Mouse (Mus musculus): ENCODE measurements around the gene Nucks1. TPM values are rescaled to one million over a fixed set of nuclear protein-coding genes. Genes with fewer than 3 reads are reported as not detected.

Gene Nucks1
- total and polyA plus RNA-seq, 3 experiments: 87.4 to 267 (median 96.9) TPM

- H3K36me3 ChIP-seq (replicated peaks in 1 of 2; ENCODE audit: control insufficient read depth in 1 of 2, insufficient read depth in 1 of 2, low read length in 1 of 2): peaks cover 0 to 7% of the 10 kb centered on the region in 2 experiments
- dilution Hi-C loops (cut with MboI; ENCODE audit: extremely low pct_ligation_motif_present, extremely low pct_unique_long_range_greater_than_20kb, low sequenced_read_pairs): loop anchor here (25.0 kb wide), 1 partner anchor 254 kb away; no protein-coding TSS in a partner anchor
- peak overlapping the region in 2 of 3 experiments; percentile 24 to 70 for H3K4me3 ChIP-seq (replicated peaks in 1 of 3; ENCODE audit: low read depth in 2 of 3, low read length in 2 of 3, poor library complexity in 1 of 3)
- no peak overlapping the region for H3K4me2 ChIP-seq (ENCODE audit: insufficient read depth, low read depth, poor library complexity, severe bottlenecking)
- in situ Hi-C loops (cut with MboI; ENCODE audit: low pct_ligation_motif_present, low pct_unique_long_range_greater_than_20kb, low sequenced_read_pairs): no loop called here
- peaks cover 5 to 6% of the 10 kb centered on the region in 2 experiments; a peak in 3 of 4 replicates for H3K4me1 ChIP-seq (ENCODE audit: control insufficient read depth in 1 of 2, insufficient read depth in 2 of 2)
- TF ChIP-seq ZMIZ1 (IDR thresholded peaks at IDR 0.05; ENCODE audit: low read depth, low read length): peak; percentile 93
- TF ChIP-seq JUND (conservative IDR thresholded peaks at IDR 0.05; ENCODE audit: low read depth, low read length): no peak
- TF ChIP-seq POLR2A (IDR thresholded peaks at IDR 0.05; ENCODE audit: low read depth, low read length): peak; percentile 30; the same call in 1 of the 2 replicates
- TF ChIP-seq TBP (conservative IDR thresholded peaks at IDR 0.05; ENCODE audit: low read depth, low read length): peak; percentile 89
- no peak for TF ChIP-seq MYC (IDR thresholded peaks at IDR 0.05; ENCODE audit: low read depth, low read length)
- no peak for TF ChIP-seq ZKSCAN1 (IDR thresholded peaks at IDR 0.05; ENCODE audit: borderline replicate concordance, low read depth, low read length)
- TF ChIP-seq NELFE (IDR thresholded peaks at IDR 0.05; ENCODE audit: low read depth, low read length): no peak
- no peak for TF ChIP-seq NRF1 (IDR thresholded peaks at IDR 0.05; ENCODE audit: low read depth, low read length)
- H3K9ac ChIP-seq (ENCODE audit: insufficient read depth, low read depth): no peak overlapping the region
- H3K9me3 ChIP-seq (replicated peaks; ENCODE audit: low read length): no peaks in the 10 kb centered on the region
- H3K27me3 ChIP-seq (replicated peaks): no peaks in the 10 kb centered on the region
- DNase-seq (ENCODE audit: extremely low read depth): no peak
- H3K79me2 ChIP-seq (replicated peaks; ENCODE audit: control insufficient read depth, extremely low read depth, insufficient read depth, poor library complexity, severe bottlenecking): no peaks in the 10 kb centered on the region; the same call in 1 of the 2 replicates
- no peak overlapping the region for H3K27ac ChIP-seq (ENCODE audit: insufficient read depth, low read depth)
Measured at GRCm38 (mm10) chr1:131866304-131866999, 43.9 kb upstream of the Nucks1 start.

- Histone ChIP-seq H3K79me2 (replicated peaks; ENCODE audit: control insufficient read depth, extremely low read depth, insufficient read depth, poor library complexity, severe bottlenecking) (no peaks in the 10 kb centered on the region; the same call in 1 of the 2 replicates), H3K27me3 (replicated peaks) (no peaks in the 10 kb centered on the region), H3K9ac (ENCODE audit: insufficient read depth, low read depth) (peak within 1 kb of the TSS; percentile 57), H3K9me3 (replicated peaks; ENCODE audit: low read length) (no peaks in the 10 kb centered on the region), H3K4me2 (ENCODE audit: insufficient read depth, low read depth, poor library complexity, severe bottlenecking) (peak within 1 kb of the TSS; percentile 38), H3K4me1 (ENCODE audit: control insufficient read depth in 1 of 2, insufficient read depth in 2 of 2) (peaks cover 5 to 6% of the 10 kb centered on the region in 2 experiments; a peak in 3 of 4 replicates), H3K36me3 (replicated peaks in 1 of 2; ENCODE audit: control insufficient read depth in 1 of 2, insufficient read depth in 1 of 2, low read length in 1 of 2) (peaks cover 0 to 11% of the 10 kb centered on the region in 2 experiments), H3K4me3 (replicated peaks in 1 of 3; ENCODE audit: low read depth in 2 of 3, low read length in 2 of 3, poor library complexity in 1 of 3) (peak within 1 kb of the TSS; percentile 67 to 70 (median 67)), H3K27ac (ENCODE audit: insufficient read depth, low read depth) (no peak within 1 kb of the TSS)
- TF ChIP-seq IRF4 (IDR thresholded peaks at IDR 0.05; ENCODE audit: low read depth, low read length): peak; percentile 44
- TF ChIP-seq KAT2A (IDR thresholded peaks at IDR 0.05; ENCODE audit: insufficient replicate concordance, low read length): peak; percentile 98; the same call in 1 of the 2 replicates
- 0 out of 2 replicates have a peak, but pooled peaks have one; percentile 42 for TF ChIP-seq MAZ (IDR thresholded peaks at IDR 0.05; ENCODE audit: low read depth, low read length)
- TF ChIP-seq NRF1 (IDR thresholded peaks at IDR 0.05; ENCODE audit: low read depth, low read length): peak; percentile 50; the same call in 1 of the 2 replicates
- peak; percentile 87; the same call in 1 of the 2 replicates for TF ChIP-seq GABPA (IDR thresholded peaks at IDR 0.05; ENCODE audit: insufficient replicate concordance, low read depth, low read length)
- TF ChIP-seq HCFC1 (IDR thresholded peaks at IDR 0.05; ENCODE audit: low read depth, low read length): peak; percentile 99
- TF ChIP-seq MYC (IDR thresholded peaks at IDR 0.05; ENCODE audit: low read depth, low read length): peak; percentile 83
- TF ChIP-seq SIN3A (IDR thresholded peaks at IDR 0.05; ENCODE audit: low read length): 0 out of 2 replicates have a peak, but pooled peaks have one; percentile 55
- TF ChIP-seq SMC3 (IDR thresholded peaks at IDR 0.05; ENCODE audit: low read depth, low read length): no peak
- TF ChIP-seq RAD21 (IDR thresholded peaks at IDR 0.05; ENCODE audit: low read depth, low read length): no peak; the same call in none of the 2 replicates
- TF ChIP-seq CTCF (conservative IDR thresholded peaks at IDR 0.05 in 1 of 2, IDR thresholded peaks at IDR 0.05 in 1 of 2; ENCODE audit: low read depth in 2 of 2, low read length in 2 of 2): peak; percentile 47 to 78
- TF ChIP-seq USF1 (IDR thresholded peaks at IDR 0.05; ENCODE audit: low read depth, low read length): no peak
- peak; percentile 67 for TF ChIP-seq ELF1 (IDR thresholded peaks at IDR 0.05; ENCODE audit: low read depth, low read length)
- dilution Hi-C loops (cut with MboI; ENCODE audit: extremely low pct_ligation_motif_present, extremely low pct_unique_long_range_greater_than_20kb, low sequenced_read_pairs) (loop anchor here (25.0 kb wide), 1 partner anchor 255 kb away; no protein-coding TSS in a partner anchor), in situ Hi-C loops (cut with MboI; ENCODE audit: low pct_ligation_motif_present, low pct_unique_long_range_greater_than_20kb, low sequenced_read_pairs) (no loop called here)
- DNase-seq (ENCODE audit: extremely low read depth): peak; percentile 92
Measured at GRCm38 (mm10) chr1:131867093-131867945, 43.0 kb upstream of the Nucks1 start, which contains the start of gene Rab29. TSS of gene Rab29 (plus strand) at chr1:131867224.

All from CH12.LX (cell line).